Mouse (Mus musculus) embryonic facial prominence, embryonic 11.5 days (tissue): Measurements from ENCODE around the gene Gm20388. TPM values are rescaled to one million over a fixed set of nuclear protein-coding genes. Genes with fewer than 3 reads are reported as not detected.

ENCODE experiments used
- ATAC-seq: fragments of 200-750 bp; cut with Nextera tagmentation; replicated peaks from 2 replicates; pipeline ENCODE4 v1.8.0; 2017; ENCODE audit warnings: low read depth; ENCODE audit not compliant: insufficient number of reproducible peaks, low FRiP score, low TSS enrichment
- DNase-seq: peaks from one replicate; pipeline ENCODE4 v3.0.0-alpha.2; 2015; ENCODE audit warnings: low spot score
- H3K27ac ChIP-seq: fragments of 300-500 bp; sonication (generic); replicated peaks from 2 replicates; pipeline ENCODE4 v1.5.1; 2014; ENCODE audit warnings: mild to moderate bottlenecking, low read depth, low read length, control low read depth
- H3K27me3 ChIP-seq: fragments of 300-500 bp; sonication (generic); 2 replicates; pipeline ENCODE4 v1.6.1; 2014; ENCODE audit warnings: mild to moderate bottlenecking, low read length, moderate library complexity, mixed read lengths; ENCODE audit not compliant: control insufficient read depth, insufficient read depth
- H3K36me3 ChIP-seq: fragments of 300-500 bp; sonication (generic); replicated peaks from 2 replicates; pipeline ENCODE4 v1.6.1; 2014; ENCODE audit warnings: low read depth, mild to moderate bottlenecking, low read length, moderate library complexity, mixed read lengths; ENCODE audit not compliant: control insufficient read depth, insufficient read depth
- H3K4me1 ChIP-seq: fragments of 300-500 bp; sonication (generic); 2 replicates; pipeline ENCODE4 v1.6.1; 2014; ENCODE audit warnings: low read length, mixed read lengths; ENCODE audit not compliant: control insufficient read depth, insufficient read depth
- H3K4me2 ChIP-seq: fragments of 300-500 bp; sonication (generic); 2 replicates; pipeline ENCODE4 v1.6.1; 2014; ENCODE audit warnings: low read depth, mild to moderate bottlenecking, control low read depth, low read length, moderate library complexity
- H3K4me3 ChIP-seq: fragments of 300-500 bp; sonication (generic); 2 replicates; pipeline ENCODE4 v1.5.1; 2014; ENCODE audit warnings: low read depth, low read length, control low read depth
- H3K9ac ChIP-seq: fragments of 300-500 bp; sonication (generic); replicated peaks from 2 replicates; pipeline ENCODE4 v1.6.1; 2014; ENCODE audit warnings: mild to moderate bottlenecking, control low read depth, low read length
- H3K9me3 ChIP-seq: fragments of 300-500 bp; sonication (generic); replicated peaks from 2 replicates; pipeline ENCODE4 v1.6.1; 2016; ENCODE audit warnings: mild to moderate bottlenecking, low read length, inconsistent platforms, mixed read lengths; ENCODE audit not compliant: control insufficient read depth
- WGBS: fragments of 180-500 bp; shearing (Covaris S2); extraction: QIAGEN DNeasy Blood & Tissue Kit; methylation state at CpG from one replicate; pipeline ENCODE4 v1.1.7; 2014; 5-methylcytosine and 5-hydroxymethylcytosine counted together
- polyA plus RNA-seq: library from polyadenylated mRNA; unstranded; fragments of >200 nt; fragmentation: Nextera tagmentation; extraction: Ambion mirVana; gene quantifications from 2 replicates; pipeline ENCODE4 v1.2.1, GENCODE M21; 2014

Gm20388 gene
- polyA plus RNA-seq, 1 experiment from 2014 or later = 3.1 TPM

- Histone ChIP-seq H3K27ac (no peak overlapping the region), H3K4me3 (no peak overlapping the region), H3K9ac (no peak overlapping the region), H3K36me3 (no peaks in the 10 kb centered on the region), H3K9me3 (no peaks in the 10 kb centered on the region), H3K4me2 (no peak overlapping the region), H3K27me3 (no peaks in the 10 kb centered on the region), H3K4me1 (no peaks in the 10 kb centered on the region)
- WGBS = 32% methylated on average over 8 of the region's 8 CpGs
- ATAC-seq (no peak), DNase-seq (no peak)
These were observed 1539.6 kb downstream of the Gm20388 start for GRCm38 (mm10) chr8:121450211-121450610.

- ATAC-seq (no peak), DNase-seq (no peak)
- WGBS = 73% methylated on average over 16 of the region's 16 CpGs
- Histone ChIP-seq H3K4me2 (no peak overlapping the region), H3K9ac (no peak overlapping the region), H3K4me1 (no peaks in the 10 kb centered on the region), H3K27ac (no peak overlapping the region), H3K27me3 (no peaks in the 10 kb centered on the region), H3K4me3 (no peak overlapping the region), H3K36me3 (no peaks in the 10 kb centered on the region), H3K9me3 (no peaks in the 10 kb centered on the region)
These were observed 1540.9 kb downstream of the Gm20388 start for GRCm38 (mm10) chr8:121451404-121452076.

GRCm38 (mm10) chr8:121454737-121455136 is 1544.1 kb downstream of the Gm20388 start:
- Histone ChIP-seq H3K4me2 (no peak overlapping the region), H3K9ac (no peak overlapping the region), H3K36me3 (no peaks in the 10 kb centered on the region), H3K9me3 (no peaks in the 10 kb centered on the region), H3K27me3 (no peaks in the 10 kb centered on the region), H3K27ac (no peak overlapping the region), H3K4me3 (no peak overlapping the region), H3K4me1 (no peaks in the 10 kb centered on the region)
- 90% methylated on average over 17 of the region's 17 CpGs for WGBS
- ATAC-seq (no peak), DNase-seq (no peak)

DNA sequence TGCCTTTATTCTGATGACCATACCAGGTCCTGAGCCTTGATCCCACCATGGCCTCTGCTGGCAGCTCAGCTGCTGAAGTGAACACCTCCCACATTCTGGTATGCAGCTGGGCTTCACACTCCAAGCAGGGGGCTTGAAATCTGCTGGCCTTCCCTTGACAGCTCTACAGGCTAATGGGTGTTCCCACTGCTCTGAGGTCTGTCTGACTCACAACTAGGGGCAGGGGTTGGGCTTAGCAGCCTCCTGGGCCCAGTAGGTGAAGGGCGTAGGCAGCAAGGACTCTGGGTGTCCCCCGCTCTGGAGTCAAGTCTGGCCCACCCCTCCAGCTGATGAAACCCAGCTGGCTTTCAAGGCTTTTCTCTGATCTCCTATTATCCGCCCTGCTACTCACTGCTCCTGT is 1550.6 kb downstream of the Gm20388 start:
- Histone ChIP-seq H3K4me1 (no peaks in the 10 kb centered on the region), H3K27me3 (no peaks in the 10 kb centered on the region), H3K27ac (no peak overlapping the region), H3K4me3 (no peak overlapping the region), H3K9ac (no peak overlapping the region), H3K9me3 (no peaks in the 10 kb centered on the region), H3K36me3 (no peaks in the 10 kb centered on the region), H3K4me2 (no peak overlapping the region)
- WGBS = 47% methylated on average over 3 of the region's 3 CpGs
- DNase-seq (no peak), ATAC-seq (no peak)

DNA sequence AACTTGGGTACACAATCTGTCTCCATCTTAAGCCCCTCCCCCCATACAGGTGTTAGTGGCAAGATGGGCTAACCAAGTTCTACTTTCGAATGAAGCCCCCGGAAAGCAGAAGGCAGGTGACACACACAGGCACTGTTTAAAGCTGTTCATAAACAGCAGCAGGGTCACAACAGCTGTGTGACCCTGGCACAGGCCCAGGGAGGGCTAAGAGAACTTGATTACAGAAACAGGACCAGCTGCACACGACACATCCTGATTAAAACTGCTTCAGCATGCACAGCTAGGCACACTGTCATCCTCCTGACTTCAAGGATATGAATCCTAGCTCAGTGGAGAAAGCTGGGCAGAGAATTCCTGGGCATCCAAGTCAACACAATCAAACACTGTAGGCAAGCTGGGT is 1551.5 kb downstream of the Gm20388 start:
- DNase-seq (no peak), ATAC-seq (no peak)
- Histone ChIP-seq H3K27ac (no peak overlapping the region), H3K4me3 (no peak overlapping the region), H3K4me1 (no peaks in the 10 kb centered on the region), H3K36me3 (no peaks in the 10 kb centered on the region), H3K4me2 (no peak overlapping the region), H3K9ac (no peak overlapping the region), H3K9me3 (no peaks in the 10 kb centered on the region), H3K27me3 (no peaks in the 10 kb centered on the region)
- 67% methylated on average over 3 of the region's 3 CpGs for WGBS

DNA sequence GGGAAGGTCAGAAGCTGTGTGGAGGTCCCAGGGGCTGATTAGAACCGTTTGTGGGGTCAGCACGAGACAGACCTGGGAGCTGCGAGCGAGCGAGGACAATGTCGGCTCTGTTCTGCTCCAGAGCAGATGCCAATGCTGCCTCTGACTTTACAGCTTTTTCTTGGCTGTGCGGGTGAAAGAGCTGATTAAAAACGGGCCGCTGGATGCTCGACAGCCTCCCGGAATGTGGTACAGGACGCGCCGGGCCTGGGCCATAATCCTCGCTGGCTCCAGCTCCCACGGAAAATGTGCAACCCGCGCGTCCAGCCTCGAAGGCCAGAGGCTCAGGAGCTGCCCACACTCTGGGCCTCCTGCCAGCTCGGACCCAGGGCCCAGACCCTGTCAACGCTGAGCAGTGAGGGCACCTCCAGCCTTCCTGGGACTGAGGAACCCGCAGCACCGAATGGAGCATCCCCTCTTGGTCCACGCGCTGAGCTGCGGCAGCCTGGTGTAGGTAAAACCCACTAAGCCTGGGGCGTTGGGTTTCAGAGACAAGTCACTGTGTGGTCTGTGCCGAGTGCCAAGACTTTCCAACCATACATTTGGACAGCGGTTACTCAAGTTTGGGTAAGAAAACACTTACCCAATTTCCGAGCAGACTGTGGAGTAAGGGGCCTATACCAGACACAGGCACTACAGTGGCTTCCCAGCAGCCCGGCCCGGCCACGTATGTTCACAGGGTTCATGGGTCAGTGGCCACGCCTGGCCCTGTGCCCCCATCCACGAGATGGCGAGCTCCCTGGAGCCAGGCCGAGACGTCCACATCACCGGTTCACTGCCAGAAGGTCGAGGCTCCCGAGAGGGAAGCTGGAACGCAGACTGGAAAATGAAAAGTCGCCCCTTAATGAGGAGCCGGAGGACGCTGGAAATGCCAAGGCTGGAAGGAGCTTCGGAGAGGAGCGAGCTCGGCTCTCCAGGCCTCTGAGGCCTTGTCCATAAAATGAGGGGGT is 1557.7 kb downstream of the Gm20388 start:
- peaks cover 5% of the 10 kb centered on the region for H3K4me1 ChIP-seq
- whole genome bisulfite sequencing = 50% methylated on average over 49 of the region's 49 CpGs
- no peaks in the 10 kb centered on the region for H3K36me3 ChIP-seq
- DNase-seq (peak; percentile 39), ATAC-seq (no peak)
- H3K9ac ChIP-seq = peak overlapping the region; percentile 41; the same call in 1 of the 2 replicates
- H3K4me2 ChIP-seq = peak overlapping the region; percentile 17
- no peaks in the 10 kb centered on the region for H3K27me3 ChIP-seq
- no peak overlapping the region for H3K4me3 ChIP-seq
- no peaks in the 10 kb centered on the region for H3K9me3 ChIP-seq
- peak overlapping the region; percentile 44 for H3K27ac ChIP-seq

DNA sequence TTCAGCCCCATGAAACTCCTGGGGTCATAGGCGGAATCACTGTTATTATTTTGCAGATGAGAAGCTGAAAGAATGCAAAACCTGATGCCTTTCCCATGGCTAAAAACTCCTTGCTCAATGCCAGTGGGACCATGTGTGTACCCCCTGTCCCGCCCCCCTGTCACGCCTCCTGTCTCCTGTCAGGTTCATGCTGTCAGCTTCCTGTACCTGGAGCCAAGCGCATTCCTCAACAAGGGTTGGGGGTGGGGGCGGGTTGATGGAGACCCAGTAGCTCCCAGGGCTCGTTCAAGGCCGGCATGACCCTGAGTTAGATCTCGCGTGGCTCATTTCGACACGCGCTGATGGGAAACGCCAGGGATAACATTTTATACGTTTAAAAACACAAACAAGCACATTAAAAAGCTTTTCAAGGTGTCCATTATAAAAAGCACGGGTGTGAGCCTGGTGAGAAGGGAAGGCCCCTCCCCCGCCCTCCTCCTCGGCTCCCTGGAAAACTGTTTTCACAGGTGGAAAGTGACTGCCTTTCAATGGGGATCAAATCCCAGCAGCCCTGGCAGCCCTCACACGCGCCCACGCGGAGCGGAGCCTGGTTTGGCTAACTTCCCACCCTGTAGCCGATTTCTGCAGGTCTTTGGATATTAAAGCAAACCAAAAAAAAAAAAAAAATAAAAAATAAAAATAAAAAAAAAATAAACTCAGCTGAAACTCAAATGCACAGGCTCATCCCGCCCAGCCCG is 1563.7 kb downstream of the Gm20388 start:
- peak; percentile 60 for DNase-seq
- peaks cover 2% of the 10 kb centered on the region for H3K4me1 ChIP-seq
- WGBS = 11% methylated on average over 25 of the region's 25 CpGs
- H3K27ac ChIP-seq = no peak overlapping the region
- no peak overlapping the region for H3K9ac ChIP-seq
- no peak overlapping the region for H3K4me3 ChIP-seq
- no peaks in the 10 kb centered on the region for H3K27me3 ChIP-seq
- peak overlapping the region; percentile 26; the same call in 1 of the 2 replicates for H3K4me2 ChIP-seq
- no peaks in the 10 kb centered on the region for H3K9me3 ChIP-seq
- H3K36me3 ChIP-seq = no peaks in the 10 kb centered on the region
- no peak for ATAC-seq
